Mouse (Mus musculus): Measurements from ENCODE around the gene Gm5868. TPM values are rescaled to one million over a fixed set of nuclear protein-coding genes. Genes with fewer than 3 reads are reported as not detected.
"Not testable (repeated sequence)": the region's sequence is repeated elsewhere in the genome, so short reads cannot be mapped to it uniquely, and the experiment has no call there.

The Gm5868 gene
- total RNA-seq (2018; cell fraction: chromatin; rRNA removed) = not detected
- not detected for total RNA-seq (2018; cell fraction: cytosol; rRNA removed)
- total RNA-seq (2018; cell fraction: nucleus; rRNA removed) = not detected
- polyA plus RNA-seq (2018) = not detected in 3 replicates

- H3K27ac ChIP-seq = no peak within 1 kb of the TSS
- WGBS (ENCODE audit: missing documents) = 8% methylated on average over 38 of the region's 38 CpGs
- no peak within 1 kb of the TSS for H3K4me3 ChIP-seq (ENCODE audit: inconsistent target)
- no peaks in the 10 kb centered on the region for H3K79me2 ChIP-seq (ENCODE audit: inconsistent target)
- H3K36me3 ChIP-seq (ENCODE audit: inconsistent target) = no peaks in the 10 kb centered on the region
These were observed at the start of gene Gm5868 for GRCm38 (mm10) chr5:72587192-72587681. Gene Gm5868, minus strand, starts transcription at chr5:72587551.

DNA sequence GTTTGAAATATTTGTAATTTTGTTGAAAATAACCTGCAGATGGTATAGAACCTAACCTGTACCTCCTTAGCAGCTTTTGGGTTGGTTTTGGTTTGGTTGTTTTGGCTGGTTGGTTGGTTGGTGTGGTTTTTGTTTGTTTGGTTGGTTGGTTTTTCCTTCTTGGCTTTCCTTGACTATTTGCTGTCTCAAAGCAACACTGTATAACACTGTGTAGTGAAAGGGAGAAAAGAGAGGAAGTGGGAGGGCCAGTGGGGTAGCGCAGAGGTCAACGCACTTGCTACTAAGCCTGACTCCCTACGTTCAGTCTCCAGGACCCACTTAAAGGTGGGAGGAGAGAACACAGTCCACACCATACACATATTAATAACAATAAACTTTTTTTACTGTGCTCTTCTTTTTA is 49.2 kb upstream of the Gm5868 start:
- Histone ChIP-seq H3K36me3 (ENCODE audit: inconsistent target) (no peaks in the 10 kb centered on the region), H3K4me3 (ENCODE audit: inconsistent target) (no peak overlapping the region), H3K27ac (no peak overlapping the region), H3K79me2 (ENCODE audit: inconsistent target) (no peaks in the 10 kb centered on the region)
- 73% methylated on average over 3 of the region's 3 CpGs for WGBS (ENCODE audit: missing documents)

DNA sequence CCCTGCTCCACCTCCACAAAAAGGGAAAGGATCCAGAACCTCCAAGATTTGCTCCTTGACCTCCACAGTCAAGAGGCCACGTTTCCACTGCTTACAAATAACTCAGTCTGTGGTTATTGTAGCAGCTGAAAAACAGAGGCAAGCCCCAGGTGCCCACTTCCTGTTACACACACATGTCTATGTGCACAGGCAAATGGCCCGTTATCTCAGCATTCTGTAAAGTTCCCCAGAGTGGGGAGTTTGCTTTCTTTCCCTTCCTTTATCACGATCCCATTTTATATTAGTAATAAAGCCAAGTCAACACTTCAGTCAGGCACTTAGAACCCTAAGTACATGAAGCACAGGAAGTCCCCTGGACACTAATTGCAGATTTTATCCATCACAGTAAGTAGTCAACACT is 48.8 kb upstream of the Gm5868 start:
- Histone ChIP-seq H3K36me3 (ENCODE audit: inconsistent target) (no peaks in the 10 kb centered on the region), H3K79me2 (ENCODE audit: inconsistent target) (no peaks in the 10 kb centered on the region), H3K4me3 (ENCODE audit: inconsistent target) (no peak overlapping the region), H3K27ac (no peak overlapping the region)
- WGBS (ENCODE audit: missing documents) = 4% methylated on average over 3 of the region's 3 CpGs

DNA sequence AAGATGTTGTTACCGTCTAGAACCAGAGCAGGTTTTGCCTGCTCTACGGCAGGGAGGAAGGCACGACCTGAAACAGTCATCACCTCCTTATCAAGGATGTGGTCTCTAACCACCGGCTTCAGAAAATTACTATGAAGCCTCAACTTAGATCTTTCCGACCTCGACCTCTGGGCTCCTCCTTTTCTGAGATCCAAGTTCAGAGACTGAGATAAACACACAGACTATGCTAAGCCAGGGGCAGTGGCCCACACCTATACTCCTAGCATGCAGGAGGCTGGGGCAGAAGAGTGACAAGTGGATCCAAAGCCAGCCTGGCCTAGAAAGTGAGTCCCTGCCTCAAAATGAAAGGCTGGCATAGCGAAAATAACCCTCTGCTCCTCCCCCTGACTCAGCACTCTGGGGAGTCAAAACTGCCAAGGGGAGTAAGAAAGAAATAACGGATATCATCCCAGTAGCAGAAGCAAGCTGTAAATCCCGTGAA is 47.5 kb upstream of the Gm5868 start:
- no peaks in the 10 kb centered on the region for H3K79me2 ChIP-seq (ENCODE audit: inconsistent target)
- WGBS (ENCODE audit: missing documents) = 38% methylated on average over 9 of the region's 9 CpGs
- no peak overlapping the region for H3K4me3 ChIP-seq (ENCODE audit: inconsistent target)
- no peaks in the 10 kb centered on the region for H3K36me3 ChIP-seq (ENCODE audit: inconsistent target)
- no peak overlapping the region for H3K27ac ChIP-seq

- Histone ChIP-seq H3K4me3 (ENCODE audit: inconsistent target) (no peak overlapping the region), H3K36me3 (ENCODE audit: inconsistent target) (no peaks in the 10 kb centered on the region), H3K27ac (no peak overlapping the region), H3K79me2 (ENCODE audit: inconsistent target) (no peaks in the 10 kb centered on the region)
- WGBS (ENCODE audit: missing documents) = 92% methylated on average over 6 of the region's 6 CpGs
These were observed 42.7 kb upstream of the Gm5868 start for GRCm38 (mm10) chr5:72630026-72630425.

GRCm38 (mm10) chr5:72621022-72621421 is 33.7 kb upstream of the Gm5868 start:
- H3K79me2 ChIP-seq (ENCODE audit: inconsistent target) = no peaks in the 10 kb centered on the region
- H3K4me3 ChIP-seq (ENCODE audit: inconsistent target) = no peak overlapping the region
- H3K36me3 ChIP-seq (ENCODE audit: inconsistent target) = no peaks in the 10 kb centered on the region
- WGBS (ENCODE audit: missing documents) = 100% methylated on average over 1 of the region's 1 CpGs
- no peak overlapping the region for H3K27ac ChIP-seq

- H3K36me3 ChIP-seq (ENCODE audit: inconsistent target) = no peaks in the 10 kb centered on the region
- no peak overlapping the region for H3K27ac ChIP-seq
- 56% methylated on average over 4 of the region's 4 CpGs for WGBS (ENCODE audit: missing documents)
- H3K4me3 ChIP-seq (ENCODE audit: inconsistent target) = no peak overlapping the region
- H3K79me2 ChIP-seq (ENCODE audit: inconsistent target) = no peaks in the 10 kb centered on the region
These were observed 30.1 kb upstream of the Gm5868 start for GRCm38 (mm10) chr5:72617413-72617812.

- Histone ChIP-seq H3K79me2 (ENCODE audit: inconsistent target) (no peaks in the 10 kb centered on the region), H3K27ac (no peak overlapping the region), H3K4me3 (ENCODE audit: inconsistent target) (no peak overlapping the region), H3K36me3 (ENCODE audit: inconsistent target) (no peaks in the 10 kb centered on the region)
- 100% methylated on average over 4 of the region's 4 CpGs for WGBS (ENCODE audit: missing documents)
These were observed 15.8 kb upstream of the Gm5868 start for GRCm38 (mm10) chr5:72603138-72603537.

DNA sequence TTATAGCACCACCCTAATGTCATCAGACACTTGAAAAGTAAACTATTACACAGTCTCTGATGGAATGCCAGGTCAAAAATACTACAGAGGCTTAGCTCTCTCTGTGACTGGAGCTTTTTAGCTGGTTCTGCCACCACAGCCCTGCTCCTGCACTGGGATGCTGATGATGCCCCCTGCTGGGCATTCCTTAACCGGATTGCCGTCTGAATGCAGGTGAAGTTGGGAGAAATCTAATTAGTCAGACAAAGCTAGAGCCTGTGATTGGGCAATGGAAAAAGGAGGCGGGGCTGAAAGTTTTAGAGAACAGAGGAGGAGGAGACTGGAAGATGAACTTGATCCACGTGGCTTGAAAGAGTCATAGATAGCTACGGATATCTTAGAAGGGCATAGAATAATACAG is 13.7 kb upstream of the Gm5868 start:
- 15% methylated on average over 5 of the region's 5 CpGs for WGBS (ENCODE audit: missing documents)
- H3K36me3 ChIP-seq (ENCODE audit: inconsistent target) = no peaks in the 10 kb centered on the region

DNA sequence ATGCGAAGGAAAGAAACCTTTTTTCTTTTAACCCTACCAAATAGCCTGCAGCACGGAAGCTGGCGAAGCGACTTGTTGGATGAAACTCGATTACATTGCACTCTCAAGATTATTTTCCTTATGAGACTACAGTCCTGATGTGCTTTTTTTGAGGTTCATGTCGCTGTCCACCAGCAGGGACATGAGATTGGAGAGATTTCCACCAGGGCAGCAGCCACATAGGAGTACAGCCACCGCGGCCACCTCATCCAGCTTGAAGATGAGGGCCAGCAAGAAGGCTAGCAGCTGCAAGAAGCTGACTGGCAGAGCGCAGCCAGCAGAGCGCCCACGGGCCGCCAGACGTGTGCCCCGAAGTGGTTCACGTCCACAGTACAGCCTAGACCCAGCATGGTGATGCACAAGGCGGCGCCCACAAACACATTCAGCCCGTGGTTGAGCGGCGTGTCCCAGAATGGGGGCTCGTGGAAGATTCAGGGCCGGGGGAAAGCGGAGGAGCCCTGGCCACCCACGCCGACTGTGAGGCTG is 622 bp downstream of the Gm5868 start:
- WGBS (ENCODE audit: missing documents) = 57% methylated on average over 24 of the region's 25 CpGs

More for the DNA sequence above, 13.7 kb upstream of the Gm5868 start:
- no peaks in the 10 kb centered on the region for H3K79me2 ChIP-seq (ENCODE audit: inconsistent target)
- H3K27ac ChIP-seq = no peak overlapping the region
- no peak overlapping the region for H3K4me3 ChIP-seq (ENCODE audit: inconsistent target)

GRCm38 (mm10) chr5:72586122-72586521 is 1.2 kb downstream of the Gm5868 start:
- 56% methylated on average over 2 of the region's 7 CpGs for WGBS (ENCODE audit: missing documents)
- not testable (repeated sequence) for H3K4me3 ChIP-seq (ENCODE audit: inconsistent target)

More for the DNA sequence above, 622 bp downstream of the Gm5868 start:
- H3K4me3 ChIP-seq (ENCODE audit: inconsistent target); H3K36me3 ChIP-seq (ENCODE audit: inconsistent target); H3K79me2 ChIP-seq (ENCODE audit: inconsistent target); H3K27ac ChIP-seq: not testable (repeated sequence)

GRCm38 (mm10) chr5:72580970-72581332 is 6.4 kb downstream of the Gm5868 start, which contains the start of gene Zar1:
Gene Zar1, minus strand, starts transcription at chr5:72581254.
- not testable (repeated sequence) for H3K27ac ChIP-seq; H3K36me3 ChIP-seq (ENCODE audit: inconsistent target); H3K4me3 ChIP-seq (ENCODE audit: inconsistent target); H3K79me2 ChIP-seq (ENCODE audit: inconsistent target)
- 10% methylated on average over 17 of the region's 21 CpGs for WGBS (ENCODE audit: missing documents)

More at GRCm38 (mm10) chr5:72586122-72586521, 1.2 kb downstream of the Gm5868 start:
- not testable (repeated sequence) for H3K27ac ChIP-seq; H3K36me3 ChIP-seq (ENCODE audit: inconsistent target); H3K79me2 ChIP-seq (ENCODE audit: inconsistent target)

- not testable (repeated sequence) for H3K4me3 ChIP-seq (ENCODE audit: inconsistent target); H3K36me3 ChIP-seq (ENCODE audit: inconsistent target); H3K27ac ChIP-seq; H3K79me2 ChIP-seq (ENCODE audit: inconsistent target)
- WGBS (ENCODE audit: missing documents) = 12% methylated on average over 35 of the region's 73 CpGs
These were observed 7.0 kb downstream of the Gm5868 start for GRCm38 (mm10) chr5:72580088-72580969.

- H3K36me3 ChIP-seq (ENCODE audit: inconsistent target); H3K27ac ChIP-seq; H3K4me3 ChIP-seq (ENCODE audit: inconsistent target); H3K79me2 ChIP-seq (ENCODE audit: inconsistent target): not testable (repeated sequence)
- 82% methylated on average over 9 of the region's 10 CpGs for WGBS (ENCODE audit: missing documents)
These were observed 7.8 kb downstream of the Gm5868 start for GRCm38 (mm10) chr5:72579599-72579998.

- H3K36me3 ChIP-seq (ENCODE audit: inconsistent target) = no peaks in the 10 kb centered on the region
- H3K27ac ChIP-seq = no peak overlapping the region
- H3K79me2 ChIP-seq (ENCODE audit: inconsistent target) = no peaks in the 10 kb centered on the region
- H3K4me3 ChIP-seq (ENCODE audit: inconsistent target) = no peak overlapping the region
- WGBS (ENCODE audit: missing documents) = 95% methylated on average over 5 of the region's 5 CpGs
These were observed 21.7 kb downstream of the Gm5868 start for GRCm38 (mm10) chr5:72565621-72566020.
